Mouse (Mus musculus) neural tube, embryonic 13.5 days (tissue): ENCODE results near the gene Gm14418. TPM values are rescaled to one million over a fixed set of nuclear protein-coding genes. Genes with fewer than 3 reads are reported as not detected.
"Not testable (repeated sequence)": the region's sequence is repeated elsewhere in the genome, so short reads cannot be mapped to it uniquely, and the experiment has no call there.

ENCODE experiments used
- ATAC-seq: fragments of 200-750 bp; cut with Nextera tagmentation; 2 replicates; pipeline ENCODE4 v1.8.0; 2017; ENCODE audit warnings: low read depth, mild to moderate bottlenecking, moderate TSS enrichment, moderate library complexity
- H3K27ac ChIP-seq: fragments of 300-500 bp; sonication (generic); replicated peaks from 2 replicates; pipeline ENCODE4 v1.5.1; 2015; ENCODE audit warnings: moderate library complexity, mild to moderate bottlenecking, inconsistent platforms
- H3K27me3 ChIP-seq: fragments of 300-500 bp; sonication (generic); 2 replicates; pipeline ENCODE4 v1.6.1; 2015; ENCODE audit warnings: mild to moderate bottlenecking, inconsistent platforms
- H3K36me3 ChIP-seq: fragments of 300-500 bp; sonication (generic); 2 replicates; pipeline ENCODE4 v1.6.1; 2015; ENCODE audit warnings: mild to moderate bottlenecking, inconsistent platforms
- H3K4me1 ChIP-seq: fragments of 300-500 bp; sonication (generic); replicated peaks from 2 replicates; pipeline ENCODE4 v1.6.1; 2015; ENCODE audit warnings: inconsistent platforms
- H3K4me2 ChIP-seq: fragments of 300-500 bp; sonication (generic); 2 replicates; pipeline ENCODE4 v1.6.1; 2015; ENCODE audit warnings: inconsistent platforms, mild to moderate bottlenecking, moderate library complexity
- H3K4me3 ChIP-seq: fragments of 300-500 bp; sonication (generic); 2 replicates; pipeline ENCODE4 v1.5.1; 2015; ENCODE audit warnings: mild to moderate bottlenecking, inconsistent platforms
- H3K9ac ChIP-seq: fragments of 300-500 bp; sonication (generic); 2 replicates; pipeline ENCODE4 v1.6.1; 2015; ENCODE audit warnings: moderate library complexity, mild to moderate bottlenecking, inconsistent platforms
- H3K9me3 ChIP-seq: fragments of 300-500 bp; sonication (generic); 2 replicates; pipeline ENCODE4 v1.6.1; 2016; ENCODE audit warnings: inconsistent platforms
- WGBS: fragments of 180-500 bp; shearing (Covaris S2); methylation state at CpG from one replicate; pipeline ENCODE4 v1.1.7; 2015; 5-methylcytosine and 5-hydroxymethylcytosine counted together
- polyA plus RNA-seq: library from polyadenylated mRNA; unstranded; fragments of >200 nt; fragmentation: Nextera tagmentation; extraction: Ambion mirVana; gene quantifications from 2 replicates; pipeline ENCODE4 v1.2.1, GENCODE M21; 2015

The Gm14418 gene
- polyA plus RNA-seq = 5.5 and 6.1 TPM in 2 replicates

- H3K4me1 ChIP-seq, H3K9ac ChIP-seq, H3K27me3 ChIP-seq, ATAC-seq, H3K4me2 ChIP-seq, H3K27ac ChIP-seq, H3K9me3 ChIP-seq, H3K36me3 ChIP-seq: not testable (repeated sequence)
- peak within 1 kb of the TSS; percentile 20 for H3K4me3 ChIP-seq
- 50% methylated on average over 6 of the region's 6 CpGs for WGBS
Measured at GRCm38 (mm10) chr2:177398096-177398495, at the start of gene Gm14418. TSS of gene Gm14418 (minus strand) at chr2:177398320.

Other genes starting within 250 kb of the Gm14418 start
- gene Gm14410, start 191.9 kb downstream of the Gm14418 start, polyA plus RNA-seq = 26.8 and 41.3 TPM in 2 replicates
- gene Gm14409, start 131.3 kb downstream of the Gm14418 start, polyA plus RNA-seq = not detected in 2 replicates
- gene Gm14412, start 74.0 kb downstream of the Gm14418 start, polyA plus RNA-seq = 0.13 and 0.19 TPM in 2 replicates
- gene Zfp970, start 66.4 kb upstream of the Gm14418 start, polyA plus RNA-seq = 5.2 and 5.7 TPM in 2 replicates
- gene Gm14403, start 99.9 kb upstream of the Gm14418 start, polyA plus RNA-seq = 2.5 TPM in 2 replicates
- gene Gm14406, start 179.9 kb upstream of the Gm14418 start, polyA plus RNA-seq = not detected in 2 replicates